Mouse (Mus musculus): ENCODE data around the gene Nup43.
A peak's percentile ranks its signal among the peaks of the same experiment; 100 is the strongest.
"Not testable (repeated sequence)": the region's sequence is repeated elsewhere in the genome, so short reads cannot be mapped to it uniquely, and the experiment has no call there.

Nup43 gene

GRCm38 (mm10) chr10:7667342-7667802 is at the start of gene Nup43:
Gene Nup43, plus strand, starts transcription at chr10:7667503.
- peak; percentile 84 for DNase-seq (ENCODE audit: extremely low read depth, insufficient read length, low spot score)

GRCm38 (mm10) chr10:7617556-7617955 is 49.7 kb upstream of the Nup43 start:
- DNase-seq (ENCODE audit: extremely low read depth, insufficient read length, low spot score) = not testable (repeated sequence)

- DNase-seq (ENCODE audit: extremely low read depth, insufficient read length, low spot score) = no peak
Measured at GRCm38 (mm10) chr10:7619821-7620241, 47.5 kb upstream of the Nup43 start.

- DNase-seq (ENCODE audit: extremely low read depth, insufficient read length, low spot score) = no peak
Measured at GRCm38 (mm10) chr10:7620723-7621122, 46.6 kb upstream of the Nup43 start.

- DNase-seq (ENCODE audit: extremely low read depth, insufficient read length, low spot score) = no peak
Measured at GRCm38 (mm10) chr10:7622378-7622777, 44.9 kb upstream of the Nup43 start.

- DNase-seq (ENCODE audit: extremely low read depth, insufficient read length, low spot score) = no peak
Measured at GRCm38 (mm10) chr10:7623861-7624518, 43.3 kb upstream of the Nup43 start.

GRCm38 (mm10) chr10:7629092-7629491 is 38.2 kb upstream of the Nup43 start:
- no peak for DNase-seq (ENCODE audit: extremely low read depth, insufficient read length, low spot score)

- DNase-seq (ENCODE audit: extremely low read depth, insufficient read length, low spot score) = no peak
Measured at GRCm38 (mm10) chr10:7630286-7630685, 37.0 kb upstream of the Nup43 start.

GRCm38 (mm10) chr10:7630951-7631720 is 36.2 kb upstream of the Nup43 start:
- DNase-seq (ENCODE audit: extremely low read depth, insufficient read length, low spot score) = no peak

- no peak for DNase-seq (ENCODE audit: extremely low read depth, insufficient read length, low spot score)
Measured at GRCm38 (mm10) chr10:7640366-7640765, 26.9 kb upstream of the Nup43 start.

GRCm38 (mm10) chr10:7645911-7646310 is 21.4 kb upstream of the Nup43 start:
- no peak for DNase-seq (ENCODE audit: extremely low read depth, insufficient read length, low spot score)

GRCm38 (mm10) chr10:7649059-7649458 is 18.2 kb upstream of the Nup43 start:
- DNase-seq (ENCODE audit: extremely low read depth, insufficient read length, low spot score) = no peak

- no peak for DNase-seq (ENCODE audit: extremely low read depth, insufficient read length, low spot score)
Measured at GRCm38 (mm10) chr10:7651057-7651456, 16.2 kb upstream of the Nup43 start.

GRCm38 (mm10) chr10:7662471-7663141 is 4.7 kb upstream of the Nup43 start:
- peak; percentile 84 for DNase-seq (ENCODE audit: extremely low read depth, insufficient read length, low spot score)

- DNase-seq (ENCODE audit: extremely low read depth, insufficient read length, low spot score) = peak; percentile 89
Measured at GRCm38 (mm10) chr10:7663159-7664026, 3.9 kb upstream of the Nup43 start.

- no peak for DNase-seq (ENCODE audit: extremely low read depth, insufficient read length, low spot score)
Measured at GRCm38 (mm10) chr10:7664027-7664526, 3.2 kb upstream of the Nup43 start.

- DNase-seq (ENCODE audit: extremely low read depth, insufficient read length, low spot score) = no peak
Measured at GRCm38 (mm10) chr10:7664889-7665288, 2.4 kb upstream of the Nup43 start.

- no peak for DNase-seq (ENCODE audit: extremely low read depth, insufficient read length, low spot score)
Measured at GRCm38 (mm10) chr10:7673673-7674072, 6.4 kb downstream of the Nup43 start.

- DNase-seq (ENCODE audit: extremely low read depth, insufficient read length, low spot score) = peak; percentile 84
Measured at GRCm38 (mm10) chr10:7680731-7681301, 13.5 kb downstream of the Nup43 start, which contains the start of the genes Pcmt1 and Lats1. Gene Pcmt1, minus strand, starts transcription at chr10:7681136. Gene Lats1, plus strand, starts transcription at chr10:7681214.
